ENCODE assay signal across 14 mouse cellular contexts in genomic region chr17:50655416-50655776, GRCm38 (mm10).
DNase-seq lines count a peak whose midpoint lies in the region; ATAC-seq lines count a peak whose summit lies in the region.
"Had no signal": no experiment of that assay in that cellular context is flagged by ENCODE, and none has a peak within 500 bp of the region (broad histone marks: within the 10 kb centered on the region; RNA-seq: fewer than 3 reads in every experiment).

No protein-coding gene starts in this region.

- intact Hi-C loops in heart, postnatal 25 days (cut with DNase I), result no loop called here

- H3K4me1 ChIP-seq in heart, embryonic 10.5 days, result peaks cover 20% of the 10 kb centered on the region; the same call in 1 of the 2 replicates
- H3K4me1 ChIP-seq in heart, embryonic 16.5 days (ENCODE audit: control insufficient read depth, insufficient read depth, low read length), result peaks cover 12% of the 10 kb centered on the region
- H3K4me1 ChIP-seq in liver, embryonic 11.5 days (replicated peaks; ENCODE audit: control insufficient read depth, insufficient read depth, low read length), result 0 out of 2 replicates have a peak, but pooled peaks cover 3% of the 10 kb centered on the region
- H3K4me1 ChIP-seq: stomach, embryonic 15.5 days had no signal

- 16% methylated on average over 4 of the region's 4 CpGs for WGBS in heart, embryonic 10.5 days
- WGBS in heart, embryonic 16.5 days, result 19% methylated on average over 4 of the region's 4 CpGs
- whole genome bisulfite sequencing in liver, embryonic 11.5 days, result 24% methylated on average over 4 of the region's 4 CpGs

- H3K4me2 ChIP-seq in heart, embryonic 16.5 days (ENCODE audit: low read depth, low read length), result no peak overlapping the region
- H3K4me2 ChIP-seq in liver, embryonic 11.5 days, result no peak overlapping the region
- H3K4me2 ChIP-seq: stomach, embryonic 15.5 days had no signal

- DNase-seq in heart, embryonic 10.5 days (ENCODE audit: low spot score), result peak; percentile 78
- no peak for DNase-seq in heart, postnatal 25 days (ENCODE audit: low spot score)
- peak; percentile 38 for DNase-seq in brain, adult 2 months (ENCODE audit: low read depth, low spot score)
- no peak for DNase-seq in urinary bladder, postnatal 14 days (ENCODE audit: low spot score)
- DNase-seq in thymus, postnatal 36 days, result no peak
- DNase-seq in liver, embryonic 11.5 days (ENCODE audit: low spot score), result no peak
- DNase-seq: cerebellum, adult 8-10 months; embryo, embryonic 11 days; kidney, postnatal 25 days; thymus, postnatal 14 days had no signal

- no peak overlapping the region for H3K9ac ChIP-seq in heart, embryonic 16.5 days (ENCODE audit: low read length)
- no peak overlapping the region for H3K9ac ChIP-seq in liver, embryonic 11.5 days (ENCODE audit: low read depth, low read length)
- H3K9ac ChIP-seq: stomach, embryonic 15.5 days had no signal

- H3K36me3 ChIP-seq in heart, embryonic 10.5 days, result no peaks in the 10 kb centered on the region
- peaks cover 3% of the 10 kb centered on the region; the same call in 1 of the 2 replicates for H3K36me3 ChIP-seq in heart, embryonic 16.5 days (ENCODE audit: control insufficient read depth, insufficient read depth)
- H3K36me3 ChIP-seq in liver, embryonic 11.5 days (ENCODE audit: control insufficient read depth, insufficient read depth, low read length), result no peaks in the 10 kb centered on the region
- H3K36me3 ChIP-seq: stomach, embryonic 15.5 days had no signal

- 0 out of 2 replicates have a peak, but pooled peaks have one; percentile 50 for ATAC-seq in erythroid progenitor cell, adult 5-6 weeks (replicated peaks; ENCODE audit: low FRiP score, poor library complexity, severe bottlenecking)
- peak; percentile 83; the same call in 1 of the 2 replicates for ATAC-seq in heart, embryonic 16.5 days (replicated peaks; ENCODE audit: extremely low read depth, insufficient read depth, low FRiP score)
- no peak for ATAC-seq in liver, embryonic 11.5 days (replicated peaks; ENCODE audit: low FRiP score)
- ATAC-seq: CD4-positive, CD25-positive, alpha-beta regulatory T cell, adult 4 months had no signal

- no peaks in the 10 kb centered on the region for H3K27me3 ChIP-seq in heart, embryonic 10.5 days (ENCODE audit: insufficient read depth, poor library complexity, severe bottlenecking)
- H3K27me3 ChIP-seq in heart, embryonic 16.5 days (ENCODE audit: control insufficient read depth, insufficient read depth, low read length), result no peaks in the 10 kb centered on the region
- H3K27me3 ChIP-seq in liver, embryonic 11.5 days (replicated peaks; ENCODE audit: control insufficient read depth, insufficient read depth, low read length), result no peaks in the 10 kb centered on the region
- H3K27me3 ChIP-seq: stomach, embryonic 15.5 days had no signal

- peak overlapping the region; percentile 72 for H3K27ac ChIP-seq in heart, embryonic 10.5 days
- H3K27ac ChIP-seq in heart, embryonic 16.5 days (ENCODE audit: low read length), result peak overlapping the region; percentile 71
- no peak overlapping the region for H3K27ac ChIP-seq in liver, embryonic 11.5 days (ENCODE audit: low read depth, low read length)
- H3K27ac ChIP-seq: stomach, embryonic 15.5 days had no signal

- no peak overlapping the region for H3K4me3 ChIP-seq in heart, embryonic 10.5 days
- H3K4me3 ChIP-seq in heart, embryonic 16.5 days (ENCODE audit: low read length), result no peak overlapping the region
- no peak overlapping the region for H3K4me3 ChIP-seq in liver, embryonic 11.5 days (ENCODE audit: low read depth, low read length)
- H3K4me3 ChIP-seq: stomach, embryonic 15.5 days had no signal

- H3K9me3 ChIP-seq in heart, embryonic 10.5 days, result no peaks in the 10 kb centered on the region
- peaks cover 5% of the 10 kb centered on the region; the same call in 1 of the 2 replicates for H3K9me3 ChIP-seq in heart, embryonic 16.5 days (replicated peaks; ENCODE audit: control insufficient read depth, low read length)
- H3K9me3 ChIP-seq in liver, embryonic 11.5 days (ENCODE audit: control insufficient read depth, low read length), result no peaks in the 10 kb centered on the region
- H3K9me3 ChIP-seq: stomach, embryonic 15.5 days had no signal

Comparison
In these comparisons a context has a peak if more than half of its experiments do, and no peak if none do; other contexts are left out.
1. DNase-seq: peak in heart, embryonic 10.5 days (single experiment) and brain, adult 2 months (single experiment); none in heart, postnatal 25 days (single experiment), urinary bladder, postnatal 14 days (single experiment), thymus, postnatal 36 days (0 of 2) and liver, embryonic 11.5 days (single experiment).